Mouse (Mus musculus) hindbrain, embryonic 11.5 days (tissue): ENCODE data around the gene Ptgis. TPM values are rescaled to one million over a fixed set of nuclear protein-coding genes. Genes with fewer than 3 reads are reported as not detected.

Source experiments
- ATAC-seq: fragments of 200-750 bp; cut with Nextera tagmentation; 2 replicates; pipeline ENCODE4 v1.8.0; 2017; ENCODE audit warnings: mild to moderate bottlenecking, moderate TSS enrichment, moderate library complexity; ENCODE audit not compliant: low FRiP score
- DNase-seq: peaks from one replicate; pipeline ENCODE4 v3.0.0-alpha.2; 2015; ENCODE audit warnings: low spot score
- H3K27ac ChIP-seq: fragments of 300-500 bp; sonication (generic); 2 replicates; pipeline ENCODE4 v1.5.1; 2014; ENCODE audit warnings: mild to moderate bottlenecking, low read depth, low read length
- H3K27me3 ChIP-seq: fragments of 300-500 bp; sonication (generic); 2 replicates; pipeline ENCODE4 v1.6.1; 2014; ENCODE audit warnings: mild to moderate bottlenecking, low read length, moderate library complexity, mixed read lengths; ENCODE audit not compliant: control insufficient read depth, insufficient read depth
- H3K36me3 ChIP-seq: fragments of 300-500 bp; sonication (generic); 2 replicates; pipeline ENCODE4 v1.6.1; 2014; ENCODE audit warnings: mild to moderate bottlenecking, low read length, moderate library complexity, mixed read lengths; ENCODE audit not compliant: control insufficient read depth, insufficient read depth
- H3K4me1 ChIP-seq: fragments of 300-500 bp; sonication (generic); replicated peaks from 2 replicates; pipeline ENCODE4 v1.6.1; 2014; ENCODE audit warnings: low read length, mixed read lengths; ENCODE audit not compliant: control insufficient read depth, insufficient read depth
- H3K4me2 ChIP-seq: fragments of 300-500 bp; sonication (generic); replicated peaks from 2 replicates; pipeline ENCODE4 v1.6.1; 2014; ENCODE audit warnings: mild to moderate bottlenecking, low read depth, low read length
- H3K4me3 ChIP-seq: fragments of 300-500 bp; sonication (generic); 2 replicates; pipeline ENCODE4 v1.5.1; 2014; ENCODE audit warnings: low read depth, low read length
- H3K9ac ChIP-seq: fragments of 300-500 bp; sonication (generic); 2 replicates; pipeline ENCODE4 v1.6.1; 2014; ENCODE audit warnings: low read depth, low read length
- H3K9me3 ChIP-seq: fragments of 300-500 bp; sonication (generic); 2 replicates; pipeline ENCODE4 v1.6.1; 2016; ENCODE audit warnings: low read length; ENCODE audit not compliant: control insufficient read depth
- WGBS: fragments of 180-500 bp; shearing (Covaris S2); extraction: QIAGEN DNeasy Blood & Tissue Kit; methylation state at CpG from one replicate; pipeline ENCODE4 v1.1.7; 2014; 5-methylcytosine and 5-hydroxymethylcytosine counted together
- polyA plus RNA-seq: library from polyadenylated mRNA; unstranded; fragments of >200 nt; fragmentation: Nextera tagmentation; extraction: Ambion mirVana; gene quantifications from 2 replicates; pipeline ENCODE4 v1.2.1, GENCODE M21; 2014

The Ptgis gene
- polyA plus RNA-seq, 1 experiment from 2014 or later, result 7.4 TPM

GRCm38 (mm10) chr2:167274713-167275465 lies 34.5 kb upstream of the Ptgis start:
- no peak for DNase-seq
- no peaks in the 10 kb centered on the region for H3K27me3 ChIP-seq
- no peaks in the 10 kb centered on the region for H3K9me3 ChIP-seq
- H3K4me1 ChIP-seq, result no peaks in the 10 kb centered on the region
- no peak overlapping the region for H3K27ac ChIP-seq
- H3K4me3 ChIP-seq, result no peak overlapping the region
- H3K36me3 ChIP-seq, result no peaks in the 10 kb centered on the region
- H3K4me2 ChIP-seq, result no peak overlapping the region
- no peak for ATAC-seq
- 58% methylated on average over 10 of the region's 10 CpGs for WGBS
- no peak overlapping the region for H3K9ac ChIP-seq

GRCm38 (mm10) chr2:167273206-167273740 lies 32.9 kb upstream of the Ptgis start:
- Histone ChIP-seq H3K27ac (no peak overlapping the region), H3K9me3 (no peaks in the 10 kb centered on the region), H3K27me3 (no peaks in the 10 kb centered on the region), H3K4me3 (no peak overlapping the region), H3K4me1 (no peaks in the 10 kb centered on the region), H3K36me3 (no peaks in the 10 kb centered on the region), H3K9ac (no peak overlapping the region), H3K4me2 (no peak overlapping the region)
- ATAC-seq (no peak), DNase-seq (no peak)
- WGBS, result 84% methylated on average over 13 of the region's 13 CpGs

GRCm38 (mm10) chr2:167272706-167273105 lies 32.3 kb upstream of the Ptgis start:
- Histone ChIP-seq H3K9me3 (no peaks in the 10 kb centered on the region), H3K4me2 (no peak overlapping the region), H3K36me3 (no peaks in the 10 kb centered on the region), H3K27ac (no peak overlapping the region), H3K9ac (no peak overlapping the region), H3K4me3 (no peak overlapping the region), H3K4me1 (no peaks in the 10 kb centered on the region), H3K27me3 (no peaks in the 10 kb centered on the region)
- ATAC-seq, result no peak
- DNase-seq, result no peak
- WGBS, result 88% methylated on average over 3 of the region's 3 CpGs

- DNase-seq (no peak), ATAC-seq (no peak)
- WGBS, result 91% methylated on average over 9 of the region's 9 CpGs
- H3K9me3 ChIP-seq, result no peaks in the 10 kb centered on the region
- no peak overlapping the region for H3K27ac ChIP-seq
- no peaks in the 10 kb centered on the region for H3K4me1 ChIP-seq
- H3K4me2 ChIP-seq, result no peak overlapping the region
- H3K4me3 ChIP-seq, result no peak overlapping the region
- no peaks in the 10 kb centered on the region for H3K36me3 ChIP-seq
- H3K9ac ChIP-seq, result no peak overlapping the region
- no peaks in the 10 kb centered on the region for H3K27me3 ChIP-seq
Observed at GRCm38 (mm10) chr2:167271121-167271521, 30.7 kb upstream of the Ptgis start.

- no peaks in the 10 kb centered on the region for H3K9me3 ChIP-seq
- H3K27me3 ChIP-seq, result no peaks in the 10 kb centered on the region
- 89% methylated on average over 3 of the region's 3 CpGs for WGBS
- H3K36me3 ChIP-seq, result no peaks in the 10 kb centered on the region
- H3K9ac ChIP-seq, result no peak overlapping the region
- H3K4me1 ChIP-seq, result no peaks in the 10 kb centered on the region
- no peak overlapping the region for H3K4me2 ChIP-seq
- DNase-seq (no peak), ATAC-seq (no peak)
- H3K27ac ChIP-seq, result no peak overlapping the region
- no peak overlapping the region for H3K4me3 ChIP-seq
Observed at GRCm38 (mm10) chr2:167270496-167270895, 30.1 kb upstream of the Ptgis start.

GRCm38 (mm10) chr2:167268721-167269120 lies 28.3 kb upstream of the Ptgis start:
- ATAC-seq (no peak), DNase-seq (no peak)
- Histone ChIP-seq H3K9ac (no peak overlapping the region), H3K4me3 (no peak overlapping the region), H3K27ac (no peak overlapping the region), H3K4me1 (no peaks in the 10 kb centered on the region), H3K27me3 (no peaks in the 10 kb centered on the region), H3K36me3 (no peaks in the 10 kb centered on the region), H3K9me3 (no peaks in the 10 kb centered on the region), H3K4me2 (no peak overlapping the region)
- 100% methylated on average over 1 of the region's 1 CpGs for WGBS

- H3K27ac ChIP-seq, result no peak overlapping the region
Observed at GRCm38 (mm10) chr2:167268411-167268690, 27.9 kb upstream of the Ptgis start.

GRCm38 (mm10) chr2:167267531-167268410 lies 27.4 kb upstream of the Ptgis start:
- no peak overlapping the region for H3K27ac ChIP-seq
- 84% methylated on average over 14 of the region's 14 CpGs for WGBS
- H3K4me2 ChIP-seq, result no peak overlapping the region
- H3K4me1 ChIP-seq, result no peaks in the 10 kb centered on the region
- DNase-seq, result no peak
- H3K9me3 ChIP-seq, result no peaks in the 10 kb centered on the region
- no peak for ATAC-seq
- no peaks in the 10 kb centered on the region for H3K27me3 ChIP-seq
- no peaks in the 10 kb centered on the region for H3K36me3 ChIP-seq
- H3K4me3 ChIP-seq, result no peak overlapping the region
- no peak overlapping the region for H3K9ac ChIP-seq

More at GRCm38 (mm10) chr2:167268411-167268690, 27.9 kb upstream of the Ptgis start:
- Histone ChIP-seq H3K4me3 (no peak overlapping the region), H3K27me3 (no peaks in the 10 kb centered on the region), H3K4me1 (no peaks in the 10 kb centered on the region), H3K4me2 (no peak overlapping the region), H3K36me3 (no peaks in the 10 kb centered on the region), H3K9me3 (no peaks in the 10 kb centered on the region), H3K9ac (no peak overlapping the region)
- DNase-seq (no peak), ATAC-seq (no peak)
- WGBS, result 90% methylated on average over 8 of the region's 8 CpGs
